Mouse (Mus musculus) limb, embryonic 14.5 days (tissue): ENCODE results near the gene Cyth2. TPM values are rescaled to one million over a fixed set of nuclear protein-coding genes. Genes with fewer than 3 reads are reported as not detected.
A peak's percentile ranks its signal among the peaks of the same experiment; 100 is the strongest.

ENCODE experiments used
- ATAC-seq: fragments of 200-750 bp; cut with Nextera tagmentation; 2 replicates; pipeline ENCODE4 v1.8.0; 2017; ENCODE audit warnings: low read depth, moderate number of reproducible peaks, moderate TSS enrichment; ENCODE audit not compliant: low FRiP score
- DNase-seq: peaks from one replicate; pipeline ENCODE4 v3.0.0-alpha.2; 2015; ENCODE audit warnings: low spot score
- H3K27ac ChIP-seq: fragments of 300-500 bp; sonication (generic); replicated peaks from 2 replicates; pipeline ENCODE4 v1.5.1; 2014; ENCODE audit warnings: low read depth, mild to moderate bottlenecking, low read length, moderate library complexity, mixed read lengths
- H3K27me3 ChIP-seq: fragments of 300-500 bp; sonication (generic); 2 replicates; pipeline ENCODE4 v1.6.1; 2014; ENCODE audit warnings: low read length, mixed read lengths; ENCODE audit not compliant: control insufficient read depth, insufficient read depth
- H3K36me3 ChIP-seq: fragments of 300-500 bp; sonication (generic); 2 replicates; pipeline ENCODE4 v1.6.1; 2014; ENCODE audit warnings: mild to moderate bottlenecking, low read length, moderate library complexity, mixed read lengths; ENCODE audit not compliant: control insufficient read depth, insufficient read depth
- H3K4me1 ChIP-seq: fragments of 300-500 bp; sonication (generic); 2 replicates; pipeline ENCODE4 v1.6.1; 2014; ENCODE audit warnings: antibody characterized with exemption, low read length, mixed read lengths; ENCODE audit not compliant: control insufficient read depth, insufficient read depth
- H3K4me2 ChIP-seq: fragments of 300-500 bp; sonication (generic); replicated peaks from 2 replicates; pipeline ENCODE4 v1.6.1; 2014; ENCODE audit warnings: low read depth, mild to moderate bottlenecking, low read length, moderate library complexity; ENCODE audit not compliant: severe bottlenecking
- H3K4me3 ChIP-seq: fragments of 300-500 bp; sonication (generic); replicated peaks from 2 replicates; pipeline ENCODE4 v1.5.1; 2014; ENCODE audit warnings: low read length
- H3K9ac ChIP-seq: fragments of 300-500 bp; sonication (generic); 2 replicates; pipeline ENCODE4 v1.6.1; 2014; ENCODE audit warnings: mild to moderate bottlenecking, low read depth, low read length, moderate library complexity; ENCODE audit not compliant: severe bottlenecking
- H3K9me3 ChIP-seq: fragments of 300-500 bp; sonication (generic); 2 replicates; pipeline ENCODE4 v1.6.1; 2016; ENCODE audit warnings: low read length; ENCODE audit not compliant: control insufficient read depth
- POLR2A ChIP-seq: fragments of 200-500 bp; IDR thresholded peaks from 2 replicates; pipeline ENCODE4 v1.8.0; 2012; ENCODE audit warnings: inconsistent platforms, mild to moderate bottlenecking, moderate library complexity, borderline replicate concordance; ENCODE audit not compliant: insufficient read depth, insufficient read length; ENCODE audit errors: extremely low read depth
- WGBS: fragments of 180-500 bp; shearing (Covaris S2); extraction: QIAGEN DNeasy Blood & Tissue Kit; methylation state at CpG from one replicate; pipeline ENCODE4 v1.1.7; 2014; 5-methylcytosine and 5-hydroxymethylcytosine counted together
- polyA plus RNA-seq, 2 experiments: library from polyadenylated mRNA; depleted of rRNA in 1 of 2; stranded (reverse) in 1 of 2; unstranded in 1 of 2; fragments of >200 nt; fragmentation: Nextera tagmentation in 1 of 2; extraction: Ambion mirVana in 1 of 2; gene quantifications; 2 replicates each; pipeline versions ENCODE4 v1.2.1 to v1.2.3; 2012 to 2014

The Cyth2 gene
- polyA plus RNA-seq (2012; rRNA removed), result 100 and 105 TPM in 2 replicates
- polyA plus RNA-seq (2014; fragmentation: Nextera tagmentation; extraction: Ambion mirVana), result 91.7 and 113 TPM in 2 replicates

- no peaks in the 10 kb centered on the region for H3K27me3 ChIP-seq
- H3K9me3 ChIP-seq, result no peaks in the 10 kb centered on the region
- peak within 1 kb of the TSS; percentile 79 for H3K4me2 ChIP-seq
- DNase-seq (peak; percentile 100), ATAC-seq (peak; percentile 98)
- under 1% methylated on average over 60 of the region's 92 CpGs for WGBS
- peak; percentile 81; the same call in 1 of the 2 replicates for TF ChIP-seq POLR2A
- H3K4me3 ChIP-seq, result peak within 1 kb of the TSS; percentile 90
- H3K9ac ChIP-seq, result peak within 1 kb of the TSS; percentile 99
- H3K27ac ChIP-seq, result peak within 1 kb of the TSS; percentile 99
- peaks cover 40% of the 10 kb centered on the region for H3K36me3 ChIP-seq
- H3K4me1 ChIP-seq, result peaks cover 18% of the 10 kb centered on the region
These were observed at the start of gene Cyth2 for GRCm38 (mm10) chr7:45813787-45814779. TSS of gene Cyth2 (minus strand) at chr7:45814581.

- Histone ChIP-seq H3K4me3 (no peak overlapping the region), H3K36me3 (no peaks in the 10 kb centered on the region), H3K27ac (no peak overlapping the region), H3K4me2 (no peak overlapping the region), H3K27me3 (peaks cover 10% of the 10 kb centered on the region; the same call in 1 of the 2 replicates), H3K9me3 (no peaks in the 10 kb centered on the region), H3K4me1 (peaks cover 9% of the 10 kb centered on the region), H3K9ac (no peak overlapping the region)
- ATAC-seq, result no peak
- no peak for TF ChIP-seq POLR2A
- 87% methylated on average over 7 of the region's 7 CpGs for WGBS
- DNase-seq, result no peak
These were observed 48.4 kb upstream of the Cyth2 start for GRCm38 (mm10) chr7:45862804-45863203.

GRCm38 (mm10) chr7:45859008-45859407 lies 44.6 kb upstream of the Cyth2 start:
- no peak overlapping the region for H3K4me2 ChIP-seq
- H3K4me3 ChIP-seq, result no peak overlapping the region
- no peaks in the 10 kb centered on the region for H3K9me3 ChIP-seq
- DNase-seq (no peak), ATAC-seq (no peak)
- TF ChIP-seq POLR2A, result no peak
- WGBS, result 47% methylated on average over 4 of the region's 4 CpGs
- H3K4me1 ChIP-seq, result peaks cover 8% of the 10 kb centered on the region; the same call in 1 of the 2 replicates
- 0 out of 2 replicates have a peak, but pooled peaks cover 9% of the 10 kb centered on the region for H3K27me3 ChIP-seq
- no peak overlapping the region for H3K9ac ChIP-seq
- H3K36me3 ChIP-seq, result no peaks in the 10 kb centered on the region
- H3K27ac ChIP-seq, result no peak overlapping the region

- ATAC-seq (peak; percentile 66), DNase-seq (no peak)
- H3K4me2 ChIP-seq, result peak overlapping the region; percentile 48
- no peak for TF ChIP-seq POLR2A
- no peak overlapping the region for H3K27ac ChIP-seq
- H3K27me3 ChIP-seq, result 0 out of 2 replicates have a peak, but pooled peaks cover 9% of the 10 kb centered on the region
- no peaks in the 10 kb centered on the region for H3K9me3 ChIP-seq
- WGBS, result 3% methylated on average over 27 of the region's 30 CpGs
- peak overlapping the region; percentile 38 for H3K9ac ChIP-seq
- peak overlapping the region; percentile 31 for H3K4me3 ChIP-seq
- peaks cover 8% of the 10 kb centered on the region; the same call in 1 of the 2 replicates for H3K4me1 ChIP-seq
- no peaks in the 10 kb centered on the region for H3K36me3 ChIP-seq
These were observed 42.8 kb upstream of the Cyth2 start for GRCm38 (mm10) chr7:45856950-45857901.

- Histone ChIP-seq H3K27ac (no peak overlapping the region), H3K4me2 (no peak overlapping the region), H3K9ac (no peak overlapping the region), H3K4me1 (peaks cover 6% of the 10 kb centered on the region), H3K27me3 (0 out of 2 replicates have a peak, but pooled peaks cover 6% of the 10 kb centered on the region), H3K36me3 (no peaks in the 10 kb centered on the region), H3K9me3 (no peaks in the 10 kb centered on the region), H3K4me3 (no peak overlapping the region)
- WGBS, result 83% methylated on average over 12 of the region's 12 CpGs
- no peak for TF ChIP-seq POLR2A
- ATAC-seq (no peak), DNase-seq (no peak)
These were observed 38.7 kb upstream of the Cyth2 start for GRCm38 (mm10) chr7:45853089-45853488.
